Mouse (Mus musculus): ENCODE data around the gene Rasgef1a. TPM values are rescaled to one million over a fixed set of nuclear protein-coding genes. Genes with fewer than 3 reads are reported as not detected.

Rasgef1a gene
- polyA plus RNA-seq, 1 experiment from 2014 or later = 0.05 TPM

GRCm38 (mm10) chr6:118055209-118055608, 44.0 kb downstream of the Rasgef1a start:
- H3K9ac ChIP-seq = no peak overlapping the region
- no peak overlapping the region for H3K4me2 ChIP-seq
- H3K27me3 ChIP-seq = no peaks in the 10 kb centered on the region
- H3K36me3 ChIP-seq (replicated peaks) = no peaks in the 10 kb centered on the region
- no peak for ATAC-seq (ENCODE audit: insufficient read depth)
- no peaks in the 10 kb centered on the region for H3K4me1 ChIP-seq (replicated peaks)
- 77% methylated on average over 10 of the region's 10 CpGs for WGBS (ENCODE audit: insufficient replicate concordance)
- H3K9me3 ChIP-seq (replicated peaks) = no peaks in the 10 kb centered on the region
- H3K4me3 ChIP-seq (replicated peaks) = no peak overlapping the region
- H3K27ac ChIP-seq (replicated peaks) = no peak overlapping the region

GRCm38 (mm10) chr6:118061266-118061665, 50.0 kb downstream of the Rasgef1a start:
- no peak overlapping the region for H3K9ac ChIP-seq
- no peak overlapping the region for H3K27ac ChIP-seq (replicated peaks)
- 79% methylated on average over 4 of the region's 4 CpGs for WGBS (ENCODE audit: insufficient replicate concordance)
- 0 out of 2 replicates have a peak, but pooled peaks cover 2% of the 10 kb centered on the region for H3K4me1 ChIP-seq (replicated peaks)
- H3K9me3 ChIP-seq (replicated peaks) = no peaks in the 10 kb centered on the region
- ATAC-seq (ENCODE audit: insufficient read depth) = no peak
- no peak overlapping the region for H3K4me2 ChIP-seq
- H3K4me3 ChIP-seq (replicated peaks) = no peak overlapping the region
- peaks cover 23% of the 10 kb centered on the region for H3K27me3 ChIP-seq
- no peaks in the 10 kb centered on the region for H3K36me3 ChIP-seq (replicated peaks)

GRCm38 (mm10) chr6:118063266-118063665, 52.0 kb downstream of the Rasgef1a start:
- Histone ChIP-seq H3K27me3 (peaks cover 43% of the 10 kb centered on the region), H3K36me3 (replicated peaks) (no peaks in the 10 kb centered on the region), H3K4me1 (replicated peaks) (0 out of 2 replicates have a peak, but pooled peaks cover 3% of the 10 kb centered on the region), H3K4me3 (replicated peaks) (no peak overlapping the region), H3K9me3 (replicated peaks) (no peaks in the 10 kb centered on the region), H3K4me2 (no peak overlapping the region), H3K27ac (replicated peaks) (no peak overlapping the region), H3K9ac (no peak overlapping the region)
- WGBS (ENCODE audit: insufficient replicate concordance) = 40% methylated on average over 5 of the region's 5 CpGs
- no peak for ATAC-seq (ENCODE audit: insufficient read depth)

- ATAC-seq (ENCODE audit: insufficient read depth) = no peak
- Histone ChIP-seq H3K4me1 (replicated peaks) (0 out of 2 replicates have a peak, but pooled peaks cover 3% of the 10 kb centered on the region), H3K27me3 (peaks cover 44% of the 10 kb centered on the region), H3K9me3 (replicated peaks) (no peaks in the 10 kb centered on the region), H3K4me2 (no peak overlapping the region), H3K9ac (no peak overlapping the region), H3K36me3 (replicated peaks) (no peaks in the 10 kb centered on the region), H3K27ac (replicated peaks) (no peak overlapping the region), H3K4me3 (replicated peaks) (no peak overlapping the region)
- WGBS (ENCODE audit: insufficient replicate concordance) = 8% methylated on average over 7 of the region's 7 CpGs
These were observed 53.8 kb downstream of the Rasgef1a start for GRCm38 (mm10) chr6:118064968-118065530.

GRCm38 (mm10) chr6:118065837-118066198, 54.6 kb downstream of the Rasgef1a start:
- Histone ChIP-seq H3K9me3 (replicated peaks) (no peaks in the 10 kb centered on the region), H3K36me3 (replicated peaks) (no peaks in the 10 kb centered on the region), H3K9ac (no peak overlapping the region), H3K4me2 (peak overlapping the region; percentile 68), H3K4me1 (replicated peaks) (0 out of 2 replicates have a peak, but pooled peaks cover 3% of the 10 kb centered on the region), H3K27me3 (peaks cover 44% of the 10 kb centered on the region), H3K27ac (replicated peaks) (no peak overlapping the region), H3K4me3 (replicated peaks) (peak overlapping the region; percentile 39)
- 2% methylated on average over 12 of the region's 12 CpGs for WGBS (ENCODE audit: insufficient replicate concordance)
- ATAC-seq (ENCODE audit: insufficient read depth) = 0 out of 2 replicates have a peak, but pooled peaks have one; percentile 12

- Histone ChIP-seq H3K4me1 (replicated peaks) (0 out of 2 replicates have a peak, but pooled peaks cover 3% of the 10 kb centered on the region), H3K27me3 (peaks cover 44% of the 10 kb centered on the region), H3K9me3 (replicated peaks) (no peaks in the 10 kb centered on the region), H3K36me3 (replicated peaks) (no peaks in the 10 kb centered on the region), H3K9ac (no peak overlapping the region), H3K27ac (replicated peaks) (no peak overlapping the region), H3K4me2 (peak overlapping the region; percentile 68), H3K4me3 (replicated peaks) (peak overlapping the region; percentile 39)
- peak; percentile 25; the same call in 1 of the 2 replicates for ATAC-seq (ENCODE audit: insufficient read depth)
- WGBS (ENCODE audit: insufficient replicate concordance) = 2% methylated on average over 40 of the region's 40 CpGs
These were observed 55.2 kb downstream of the Rasgef1a start for GRCm38 (mm10) chr6:118066199-118067081.

GRCm38 (mm10) chr6:118067720-118068119, 56.5 kb downstream of the Rasgef1a start:
- no peak overlapping the region for H3K4me2 ChIP-seq
- H3K9ac ChIP-seq = no peak overlapping the region
- peaks cover 44% of the 10 kb centered on the region for H3K27me3 ChIP-seq
- 0 out of 2 replicates have a peak, but pooled peaks cover 3% of the 10 kb centered on the region for H3K4me1 ChIP-seq (replicated peaks)
- H3K36me3 ChIP-seq (replicated peaks) = no peaks in the 10 kb centered on the region
- no peak overlapping the region for H3K4me3 ChIP-seq (replicated peaks)
- ATAC-seq (ENCODE audit: insufficient read depth) = no peak
- WGBS (ENCODE audit: insufficient replicate concordance) = 47% methylated on average over 7 of the region's 7 CpGs
- H3K27ac ChIP-seq (replicated peaks) = no peak overlapping the region
- H3K9me3 ChIP-seq (replicated peaks) = no peaks in the 10 kb centered on the region

- H3K9me3 ChIP-seq (replicated peaks) = no peaks in the 10 kb centered on the region
- 0 out of 2 replicates have a peak, but pooled peaks cover 3% of the 10 kb centered on the region for H3K4me1 ChIP-seq (replicated peaks)
- no peak overlapping the region for H3K27ac ChIP-seq (replicated peaks)
- no peak for ATAC-seq (ENCODE audit: insufficient read depth)
- H3K27me3 ChIP-seq = peaks cover 29% of the 10 kb centered on the region
- no peak overlapping the region for H3K4me3 ChIP-seq (replicated peaks)
- no peak overlapping the region for H3K9ac ChIP-seq
- no peaks in the 10 kb centered on the region for H3K36me3 ChIP-seq (replicated peaks)
- H3K4me2 ChIP-seq = no peak overlapping the region
- 54% methylated on average over 5 of the region's 5 CpGs for WGBS (ENCODE audit: insufficient replicate concordance)
These were observed 59.2 kb downstream of the Rasgef1a start for GRCm38 (mm10) chr6:118070321-118071012.

- H3K27me3 ChIP-seq = peaks cover 24% of the 10 kb centered on the region
- no peak overlapping the region for H3K27ac ChIP-seq (replicated peaks)
- H3K4me2 ChIP-seq = no peak overlapping the region
- 0 out of 2 replicates have a peak, but pooled peaks cover 3% of the 10 kb centered on the region for H3K4me1 ChIP-seq (replicated peaks)
- no peak overlapping the region for H3K9ac ChIP-seq
- H3K36me3 ChIP-seq (replicated peaks) = no peaks in the 10 kb centered on the region
- WGBS (ENCODE audit: insufficient replicate concordance) = 62% methylated on average over 4 of the region's 4 CpGs
- no peaks in the 10 kb centered on the region for H3K9me3 ChIP-seq (replicated peaks)
- ATAC-seq (ENCODE audit: insufficient read depth) = no peak
- H3K4me3 ChIP-seq (replicated peaks) = no peak overlapping the region
These were observed 59.7 kb downstream of the Rasgef1a start for GRCm38 (mm10) chr6:118071013-118071350.

- H3K4me2 ChIP-seq = no peak overlapping the region
- no peak overlapping the region for H3K4me3 ChIP-seq (replicated peaks)
- no peaks in the 10 kb centered on the region for H3K36me3 ChIP-seq (replicated peaks)
- no peak overlapping the region for H3K27ac ChIP-seq (replicated peaks)
- H3K9ac ChIP-seq = no peak overlapping the region
- no peaks in the 10 kb centered on the region for H3K9me3 ChIP-seq (replicated peaks)
- 48% methylated on average over 3 of the region's 3 CpGs for WGBS (ENCODE audit: insufficient replicate concordance)
- no peaks in the 10 kb centered on the region for H3K4me1 ChIP-seq (replicated peaks)
- ATAC-seq (ENCODE audit: insufficient read depth) = no peak
- H3K27me3 ChIP-seq = peaks cover 19% of the 10 kb centered on the region
These were observed 60.2 kb downstream of the Rasgef1a start for GRCm38 (mm10) chr6:118071416-118071815.

GRCm38 (mm10) chr6:118072176-118072575, 60.9 kb downstream of the Rasgef1a start:
- no peaks in the 10 kb centered on the region for H3K9me3 ChIP-seq (replicated peaks)
- no peaks in the 10 kb centered on the region for H3K4me1 ChIP-seq (replicated peaks)
- H3K4me3 ChIP-seq (replicated peaks) = no peak overlapping the region
- H3K27ac ChIP-seq (replicated peaks) = no peak overlapping the region
- no peak overlapping the region for H3K4me2 ChIP-seq
- peaks cover 12% of the 10 kb centered on the region for H3K27me3 ChIP-seq
- WGBS (ENCODE audit: insufficient replicate concordance) = 55% methylated on average over 1 of the region's 1 CpGs
- no peak overlapping the region for H3K9ac ChIP-seq
- no peak for ATAC-seq (ENCODE audit: insufficient read depth)
- no peaks in the 10 kb centered on the region for H3K36me3 ChIP-seq (replicated peaks)

All from liver, embryonic 15.5 days (tissue).